Mouse (Mus musculus): ENCODE results near the gene Actn1.

The Actn1 gene

DNA sequence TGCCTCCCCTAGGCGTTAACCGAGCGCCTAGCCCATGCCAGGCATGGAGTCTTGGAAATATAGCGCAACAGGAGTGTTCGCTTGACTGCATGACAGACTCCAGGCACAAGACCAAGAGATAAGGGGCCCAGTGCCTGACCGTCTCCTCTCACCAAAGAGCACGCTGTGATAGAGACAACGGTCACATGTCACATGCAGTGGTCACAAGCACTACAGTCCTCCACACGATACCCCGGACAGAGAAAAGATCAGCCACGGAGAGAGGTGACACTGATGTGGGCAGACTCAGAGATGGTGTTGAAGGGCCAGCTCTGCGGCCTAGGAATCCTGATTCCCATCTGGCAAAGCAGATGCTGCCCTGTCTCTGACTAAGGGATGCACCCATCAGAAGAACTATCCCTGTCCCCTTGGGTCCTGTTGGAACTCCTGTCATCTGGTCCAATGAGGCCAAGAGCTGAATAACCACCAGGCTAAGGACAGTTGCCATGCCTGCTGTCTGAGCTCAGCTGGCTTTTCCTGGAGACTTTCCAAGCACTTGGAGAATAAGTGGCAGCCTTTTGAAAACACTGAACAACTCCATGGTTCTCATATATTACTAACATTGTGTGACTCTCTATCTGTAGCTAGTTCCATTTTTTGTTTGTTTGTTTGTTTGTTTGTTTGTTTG lies 123.8 kb downstream of the Actn1 start:
- DNase-seq (ENCODE audit: low spot score in 2 of 2) = no peak

DNA sequence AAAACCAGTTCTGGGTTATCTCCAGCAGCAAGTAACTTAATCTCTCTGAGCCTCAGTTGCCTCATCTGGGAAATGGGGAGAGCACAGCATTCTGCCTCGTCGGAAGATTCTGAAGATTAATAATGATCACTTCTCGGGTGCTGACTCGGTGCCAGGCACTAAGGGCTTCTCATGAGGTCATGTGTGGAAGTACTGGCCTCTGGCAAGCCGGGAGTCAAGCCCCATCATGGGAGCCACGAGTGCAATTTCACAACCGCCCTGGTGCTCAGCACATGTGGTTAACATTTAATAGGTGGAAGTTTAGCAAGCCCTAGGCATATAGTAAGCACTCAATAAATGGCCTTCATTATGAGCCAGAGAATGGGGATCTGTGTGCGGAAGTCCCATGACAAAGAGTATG lies 125.0 kb downstream of the Actn1 start:
- no peak for DNase-seq (ENCODE audit: low spot score in 2 of 2)

DNA sequence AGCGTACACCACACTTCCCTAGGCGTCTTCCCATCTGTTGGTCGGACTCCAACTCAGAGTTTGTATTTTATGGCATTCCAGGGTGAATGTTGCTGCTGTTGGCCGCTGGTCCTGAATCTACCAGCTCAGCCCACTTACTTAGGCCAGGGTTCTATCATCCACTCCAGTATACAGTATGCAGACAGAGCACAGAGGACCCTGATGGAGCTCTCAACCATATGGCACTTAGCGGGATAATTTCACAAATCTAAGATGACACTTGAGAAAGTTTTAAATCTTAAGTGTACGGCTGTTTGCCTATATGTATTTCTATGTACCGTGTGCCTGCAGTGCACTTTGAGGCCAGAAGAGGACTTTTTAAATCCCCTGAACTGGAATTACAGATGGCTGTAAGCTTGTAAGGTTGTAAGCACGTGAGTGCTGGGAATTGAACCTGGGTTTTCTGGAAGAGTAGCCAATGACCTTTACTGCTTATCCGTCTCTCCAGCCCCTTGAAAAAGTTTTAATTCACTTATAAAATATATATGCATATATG lies 127.1 kb downstream of the Actn1 start:
- no peak for DNase-seq (ENCODE audit: low spot score in 2 of 2)

DNA sequence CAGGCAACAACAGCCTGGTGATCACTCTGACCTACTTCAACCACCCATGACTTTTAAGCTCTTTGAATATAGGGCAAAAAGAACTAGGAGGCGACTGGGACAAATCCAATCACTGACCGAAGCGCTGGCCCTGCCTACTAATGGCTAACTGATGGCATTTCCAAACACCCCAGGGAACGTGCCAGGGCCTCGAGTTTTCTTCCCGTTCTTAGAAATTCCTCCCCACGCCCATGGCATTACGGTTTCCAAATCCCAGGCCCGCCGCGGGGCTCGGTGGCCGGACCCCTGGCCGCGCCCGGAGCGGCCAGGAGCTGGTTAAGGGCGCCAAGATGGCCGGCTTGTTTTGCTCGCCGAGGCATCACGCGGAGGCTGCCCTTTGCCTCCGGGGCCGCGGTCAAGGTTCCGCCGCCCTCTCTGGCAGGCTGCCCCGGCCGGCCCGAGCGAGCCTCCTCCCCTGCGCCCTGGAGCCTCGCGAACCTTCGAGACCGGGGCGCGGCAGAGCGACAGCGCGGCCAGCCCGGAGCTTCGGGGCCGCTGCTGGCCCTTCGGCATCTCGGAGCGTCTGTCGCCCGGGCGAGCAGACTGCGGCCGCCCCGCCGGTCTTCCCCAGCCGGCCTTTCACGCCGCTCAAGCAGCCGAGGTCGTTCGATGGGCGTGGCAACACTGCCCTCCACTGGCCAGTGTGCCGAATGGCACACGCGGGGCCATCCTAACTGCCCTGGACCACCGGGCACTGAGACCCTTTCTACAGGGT lies 127.7 kb downstream of the Actn1 start:
- peak; percentile 82 to 83 for DNase-seq (ENCODE audit: low spot score in 2 of 2)

DNA sequence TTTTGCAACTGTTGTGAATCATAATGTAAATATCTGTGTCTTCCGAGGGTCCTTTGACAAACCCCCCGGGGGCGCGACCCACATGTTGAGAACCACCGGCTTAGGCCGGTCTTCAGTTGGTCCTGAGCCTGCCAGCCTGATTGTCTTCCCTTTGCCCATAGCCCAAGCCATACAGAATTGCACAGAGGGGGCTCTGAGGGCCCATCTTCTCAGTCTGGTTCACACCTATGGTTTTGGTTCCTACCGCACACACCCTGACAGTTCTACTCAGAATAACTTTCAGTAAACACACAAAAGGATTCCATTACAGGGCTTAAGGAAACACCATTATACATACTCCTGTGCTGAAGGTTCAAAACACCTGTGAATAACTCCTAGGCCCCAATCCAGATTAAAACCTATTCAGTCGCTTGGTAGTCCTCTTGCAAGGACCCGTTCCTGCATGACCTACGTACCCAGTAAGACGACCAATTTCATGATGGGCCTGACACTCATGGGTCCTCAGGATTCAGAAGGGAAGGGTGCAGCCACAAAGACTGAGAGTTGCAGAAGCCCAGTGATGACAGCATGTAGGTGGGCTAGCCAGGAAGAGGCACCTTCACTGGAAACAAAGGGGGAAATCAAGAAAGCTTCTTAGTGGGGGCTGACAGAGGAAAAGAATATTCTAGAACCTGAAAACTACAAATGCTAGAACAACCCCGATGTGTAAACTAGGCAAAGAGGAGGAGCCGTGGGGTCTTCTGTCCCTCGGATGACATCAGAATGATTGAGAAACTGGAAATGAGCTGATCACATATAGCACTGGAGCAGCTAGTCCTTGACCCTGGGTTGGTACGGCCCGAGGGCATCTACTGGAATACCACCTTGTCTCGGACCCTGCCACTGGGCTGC lies 128.6 kb downstream of the Actn1 start:
- peak; percentile 29 to 45 for DNase-seq (ENCODE audit: low spot score in 2 of 2)

DNA sequence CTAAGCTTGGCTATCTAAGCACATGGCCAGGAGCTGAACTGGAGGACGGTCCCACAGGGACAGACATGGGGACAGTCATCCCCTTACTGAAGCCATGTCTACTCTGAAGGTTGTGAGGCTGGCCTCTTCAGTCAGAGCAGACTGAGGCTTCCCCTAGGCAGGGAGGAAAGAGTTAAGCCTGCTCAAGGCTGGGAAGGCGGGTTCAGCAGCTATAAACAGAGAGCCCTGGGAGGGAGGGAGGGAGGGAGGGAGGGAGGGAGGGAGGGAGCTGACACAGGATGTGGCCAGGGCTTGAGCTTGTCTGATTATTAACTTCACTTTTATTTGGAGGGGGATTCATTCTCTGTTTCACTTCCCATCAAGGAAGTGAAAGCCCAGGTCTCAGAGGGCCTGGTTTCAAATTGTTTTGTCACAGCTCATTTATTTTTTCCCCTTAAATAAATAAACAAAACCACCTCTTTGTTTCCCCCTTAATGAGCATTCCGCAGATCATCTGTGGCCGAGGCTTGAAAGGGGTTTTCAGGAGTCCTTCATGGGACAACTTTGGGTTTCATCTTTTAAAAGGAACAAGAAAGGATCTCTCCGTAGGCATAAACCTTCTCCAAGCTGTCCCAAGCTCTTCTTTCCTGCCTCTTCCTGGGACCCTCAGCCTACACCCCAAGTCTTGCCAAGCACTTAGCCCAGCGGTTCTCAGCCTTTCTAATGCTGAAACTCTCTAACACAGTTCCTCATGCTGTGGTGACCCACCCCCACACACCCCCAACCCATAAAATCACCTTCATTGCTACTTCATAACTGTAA lies 129.4 kb downstream of the Actn1 start:
- DNase-seq (ENCODE audit: low spot score in 2 of 2) = peak; percentile 54 to 58

DNA sequence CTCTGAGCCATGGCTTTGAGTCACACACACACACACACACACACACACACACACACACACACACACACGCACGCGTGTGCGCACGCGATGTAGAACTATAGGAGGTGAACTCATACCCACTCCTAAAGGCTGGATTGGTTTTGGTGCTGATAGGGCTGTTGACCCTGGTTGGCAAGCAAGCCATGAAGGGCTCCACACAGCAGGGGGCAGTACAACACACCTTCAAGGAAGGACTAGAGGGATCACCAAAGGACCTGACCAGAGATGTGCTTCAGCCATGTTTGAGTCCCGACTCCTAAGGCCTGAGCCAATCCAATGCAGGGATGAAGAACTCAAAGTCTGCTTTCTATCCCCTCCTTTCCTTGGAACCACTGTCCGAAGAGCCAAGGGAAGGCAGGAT lies 130.6 kb downstream of the Actn1 start:
- DNase-seq (ENCODE audit: low spot score in 2 of 2) = peak in 1 of 2 experiments; percentile 55

DNA sequence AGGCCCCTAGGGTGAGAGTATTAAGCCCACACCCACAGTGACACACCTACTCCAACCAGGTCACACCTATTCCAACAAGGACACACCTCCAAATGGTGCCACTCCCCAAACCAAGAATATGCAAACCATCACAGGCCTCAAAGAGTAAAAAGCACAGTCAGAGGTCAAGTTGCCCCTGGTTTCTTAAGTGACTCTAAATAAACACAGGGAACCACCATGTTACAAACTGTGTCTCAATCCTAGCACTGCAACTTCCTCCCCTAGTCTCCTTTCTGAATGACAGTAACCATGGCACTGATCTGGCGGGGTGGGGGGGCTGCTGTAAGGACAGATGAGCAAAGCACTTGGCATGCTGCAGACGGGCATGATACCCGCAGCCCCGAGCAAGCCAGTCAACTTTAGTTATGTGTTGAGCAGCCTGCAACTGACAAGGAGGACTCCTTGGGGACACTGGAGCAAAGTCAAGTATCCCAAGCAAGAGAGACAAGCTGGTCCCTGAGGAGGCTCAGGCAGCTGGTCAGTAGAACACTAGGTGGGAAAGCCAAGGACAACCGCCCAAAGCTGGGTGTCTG lies 132.9 kb downstream of the Actn1 start:
- no peak for DNase-seq (ENCODE audit: low spot score in 2 of 2)

DNA sequence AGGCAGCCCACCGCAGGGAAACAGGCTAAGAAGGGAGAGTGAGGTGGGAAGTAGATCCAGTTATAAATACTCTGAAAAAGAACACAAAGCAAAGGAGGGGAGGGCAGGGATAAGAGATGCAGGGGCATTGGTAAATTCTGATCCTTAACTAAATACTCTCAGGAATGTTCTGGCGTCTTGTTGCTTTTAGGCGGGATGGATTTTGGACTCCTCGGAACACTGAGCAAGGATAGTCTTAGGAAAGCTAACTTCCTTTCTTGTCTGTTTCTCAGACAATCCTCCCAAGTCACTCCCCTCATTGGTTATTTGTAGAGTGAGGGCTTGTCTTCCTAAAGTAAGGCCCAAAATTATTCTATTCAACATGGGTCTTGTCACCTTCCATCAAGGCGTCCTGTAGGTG lies 134.9 kb downstream of the Actn1 start:
- no peak for DNase-seq (ENCODE audit: low spot score in 2 of 2)

DNA sequence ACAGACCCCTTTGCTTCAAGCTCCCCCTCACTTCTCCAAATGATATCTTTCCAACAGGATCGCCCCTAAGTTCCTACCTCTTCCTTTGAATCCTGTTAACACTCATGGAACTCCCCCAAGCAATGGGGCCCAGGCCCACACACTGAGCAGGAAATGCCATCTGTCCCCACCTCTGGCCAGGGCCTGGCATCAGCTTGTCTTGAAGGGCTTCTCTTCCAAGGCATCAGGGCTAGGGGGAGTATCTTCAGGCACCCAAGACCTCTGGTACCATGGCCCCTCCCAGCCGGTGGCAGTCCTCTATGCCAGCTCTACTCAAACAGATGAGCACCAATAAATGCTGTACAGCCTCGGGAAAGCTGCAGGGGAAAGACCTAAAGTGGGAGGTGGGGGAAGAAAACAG lies 135.4 kb downstream of the Actn1 start:
- no peak for DNase-seq (ENCODE audit: low spot score in 2 of 2)

DNA sequence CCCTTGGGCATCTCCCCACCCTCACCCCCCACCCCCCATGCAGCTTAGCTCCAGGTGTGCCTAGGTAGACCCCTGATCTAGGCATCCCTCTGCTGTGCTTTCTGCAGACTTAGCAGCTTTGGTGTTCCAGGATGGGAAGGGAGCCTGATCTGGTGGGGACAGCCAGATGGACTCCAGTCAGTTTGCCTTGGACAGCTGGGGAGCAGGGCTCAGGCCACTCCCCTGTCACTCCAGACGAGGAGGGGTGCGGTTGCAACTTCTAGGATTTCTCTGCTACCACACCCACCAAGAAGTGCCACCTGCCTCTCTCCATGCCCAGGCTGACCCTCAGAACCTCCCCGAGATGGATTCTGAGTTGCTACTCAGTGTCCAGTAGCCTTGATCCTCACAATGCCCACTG lies 136.0 kb downstream of the Actn1 start:
- no peak for DNase-seq (ENCODE audit: low spot score in 2 of 2)

DNA sequence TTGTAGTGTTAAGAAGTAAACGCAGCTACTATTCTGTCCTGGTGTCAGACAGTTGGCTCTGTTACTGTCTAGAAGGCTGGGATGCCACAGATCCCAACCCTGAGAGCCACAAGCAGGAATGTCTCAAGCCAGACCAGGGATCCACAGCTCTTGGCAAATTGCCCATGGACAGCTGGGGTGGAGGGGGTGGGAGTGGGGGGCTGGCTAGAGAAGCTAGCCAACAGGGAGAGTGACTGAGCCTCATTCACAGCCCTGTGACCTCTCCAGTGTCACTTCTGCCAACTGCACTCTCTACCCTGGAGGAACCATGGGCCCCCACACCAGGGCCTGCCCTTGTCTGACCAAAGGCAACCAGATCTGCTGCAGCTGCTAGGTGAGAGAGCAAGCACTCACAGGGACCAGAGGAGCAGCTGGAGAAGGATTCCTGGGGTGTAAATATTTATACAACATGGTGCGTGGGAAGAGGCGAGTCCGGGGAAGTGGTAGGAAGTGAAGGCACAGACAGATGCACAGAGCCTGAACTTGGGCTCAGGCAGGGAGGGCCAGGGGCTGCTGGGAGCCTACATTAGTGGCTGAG lies 136.9 kb downstream of the Actn1 start:
- DNase-seq (ENCODE audit: low spot score in 2 of 2) = no peak

DNA sequence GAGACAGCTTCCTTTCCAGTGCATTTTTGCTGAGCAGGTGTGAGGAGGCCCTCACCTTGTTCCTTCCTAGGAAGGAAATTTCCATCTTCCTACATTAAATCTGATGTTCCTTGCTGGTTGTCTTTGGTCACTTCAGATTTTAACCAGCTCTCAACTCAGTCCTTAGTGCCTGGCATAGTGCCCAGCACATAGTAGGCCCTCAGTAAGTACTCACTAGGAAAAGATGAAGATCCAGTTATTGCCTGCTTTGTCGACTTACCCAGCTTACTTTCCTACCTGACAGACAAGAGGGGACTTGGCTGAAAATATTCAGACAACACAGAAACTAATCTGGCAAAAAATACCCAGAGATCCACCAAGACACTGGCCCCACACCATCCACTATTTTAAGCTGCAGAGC lies 138.7 kb downstream of the Actn1 start:
- no peak for DNase-seq (ENCODE audit: low spot score in 2 of 2)

DNA sequence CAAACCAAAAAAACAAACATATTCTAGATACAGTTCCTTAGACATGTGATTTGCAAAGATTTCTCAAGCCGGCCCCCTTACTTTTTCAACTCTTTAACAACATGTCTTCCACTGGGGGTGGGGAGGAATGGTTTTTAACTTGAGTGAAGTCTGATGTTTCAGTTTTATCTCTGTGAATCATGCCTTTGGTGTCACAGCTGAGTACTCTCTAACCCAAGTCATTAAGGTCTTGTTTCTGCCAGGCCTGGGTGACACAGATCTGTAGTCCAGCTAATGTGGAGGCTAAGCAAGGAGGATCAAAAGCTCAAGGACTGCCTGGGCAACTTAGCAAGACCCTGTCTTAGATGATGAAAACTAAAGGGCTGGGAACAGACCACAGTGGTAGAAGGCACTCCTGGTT lies 141.6 kb downstream of the Actn1 start:
- no peak for DNase-seq (ENCODE audit: low spot score in 2 of 2)

Data from natural killer cell, adult 2 months (primary cell).